Mouse (Mus musculus) layer of hippocampus, postnatal 25 days (tissue): ENCODE data around the gene Rab11a. TPM values are rescaled to one million over a fixed set of nuclear protein-coding genes. Genes with fewer than 3 reads are reported as not detected.

Experiments
- DNase-seq, 2 experiments: peaks; one replicate each; pipeline ENCODE4 v3.0.0; 2022; ENCODE audit warnings: mixed read lengths in 2 of 2, low spot score in 1 of 2; ENCODE audit errors: extremely low spot score in 1 of 2
- total RNA-seq, 2 experiments: library from RNA; stranded (reverse); gene quantifications; 2 replicates each; pipeline ENCODE4 v1.2.3; 2021

The Rab11a gene
- total RNA-seq, result 100 to 1,000 TPM; 241 to 253 TPM

GRCm38 (mm10) chr9:64737406-64738201 is at the start of gene Rab11a:
Gene Rab11a, minus strand, starts transcription at chr9:64737758.
- DNase-seq, result peak; percentile 95 to 97

- DNase-seq, result no peak
Measured at GRCm38 (mm10) chr9:64786216-64786905, 48.8 kb upstream of the Rab11a start.

GRCm38 (mm10) chr9:64784841-64785240 is 47.3 kb upstream of the Rab11a start:
- peak in 1 of 2 experiments; percentile 53 for DNase-seq

- DNase-seq, result no peak
Measured at GRCm38 (mm10) chr9:64783511-64783910, 46.0 kb upstream of the Rab11a start.

- DNase-seq, result no peak
Measured at GRCm38 (mm10) chr9:64779628-64780027, 42.1 kb upstream of the Rab11a start.

- no peak for DNase-seq
Measured at GRCm38 (mm10) chr9:64778151-64778550, 40.6 kb upstream of the Rab11a start.

GRCm38 (mm10) chr9:64777441-64777987 is 40.0 kb upstream of the Rab11a start:
- no peak for DNase-seq

- no peak for DNase-seq
Measured at GRCm38 (mm10) chr9:64775491-64775890, 37.9 kb upstream of the Rab11a start.

- no peak for DNase-seq
Measured at GRCm38 (mm10) chr9:64774883-64775282, 37.3 kb upstream of the Rab11a start.

- no peak for DNase-seq
Measured at GRCm38 (mm10) chr9:64774411-64774811, 36.9 kb upstream of the Rab11a start.

GRCm38 (mm10) chr9:64773936-64774335 is 36.4 kb upstream of the Rab11a start:
- DNase-seq, result peak in 1 of 2 experiments; percentile 25

GRCm38 (mm10) chr9:64773254-64773653 is 35.7 kb upstream of the Rab11a start:
- DNase-seq, result no peak

- DNase-seq, result peak in 1 of 2 experiments; percentile 47
Measured at GRCm38 (mm10) chr9:64771236-64771635, 33.7 kb upstream of the Rab11a start.

GRCm38 (mm10) chr9:64770411-64770849 is 32.9 kb upstream of the Rab11a start:
- no peak for DNase-seq

- no peak for DNase-seq
Measured at GRCm38 (mm10) chr9:64769911-64770310, 32.4 kb upstream of the Rab11a start.

GRCm38 (mm10) chr9:64769066-64769695 is 31.6 kb upstream of the Rab11a start:
- DNase-seq, result peak in 1 of 2 experiments; percentile 71

GRCm38 (mm10) chr9:64767796-64768195 is 30.2 kb upstream of the Rab11a start:
- no peak for DNase-seq

GRCm38 (mm10) chr9:64766136-64766535 is 28.6 kb upstream of the Rab11a start:
- DNase-seq, result no peak

GRCm38 (mm10) chr9:64764824-64765223 is 27.3 kb upstream of the Rab11a start:
- DNase-seq, result no peak

GRCm38 (mm10) chr9:64758052-64758451 is 20.5 kb upstream of the Rab11a start:
- no peak for DNase-seq

- DNase-seq, result no peak
Measured at GRCm38 (mm10) chr9:64752575-64752974, 15.0 kb upstream of the Rab11a start.
